Mouse (Mus musculus): ENCODE measurements around the gene Spag7. TPM values are rescaled to one million over a fixed set of nuclear protein-coding genes. Genes with fewer than 3 reads are reported as not detected.

Spag7 gene
- polyA plus RNA-seq, 2 experiments = 27.4 to 42.0 TPM

GRCm38 (mm10) chr11:70688372-70688771 is 19.2 kb upstream of the Spag7 start:
- ATAC-seq (ENCODE audit: insufficient read depth) = no peak
- TF ChIP-seq CTCF (IDR thresholded peaks at IDR 0.05; ENCODE audit: low read depth) (no peak), EP300 (IDR thresholded peaks at IDR 0.05; ENCODE audit: low read depth) (no peak)
- H3K4me2 ChIP-seq (ENCODE audit: low read depth) = peak overlapping the region; percentile 83
- peak overlapping the region; percentile 69 for H3K9ac ChIP-seq (replicated peaks)
- WGBS (ENCODE audit: insufficient replicate concordance) = 42% methylated on average over 8 of the region's 8 CpGs
- no peaks in the 10 kb centered on the region; the same call in 1 of the 2 replicates for H3K27me3 ChIP-seq (ENCODE audit: control insufficient read depth, insufficient read depth, low read length)
- no peak for DNase-seq (ENCODE audit: low read depth in 3 of 3, low spot score in 3 of 3)
- no peaks in the 10 kb centered on the region for H3K9me3 ChIP-seq (ENCODE audit: control insufficient read depth, low read length)
- H3K36me3 ChIP-seq (replicated peaks; ENCODE audit: control insufficient read depth, insufficient read depth, low read depth) = no peaks in the 10 kb centered on the region
- no peak overlapping the region for H3K27ac ChIP-seq
- H3K4me1 ChIP-seq (replicated peaks; ENCODE audit: control insufficient read depth in 2 of 2, insufficient read depth in 2 of 2, low read length in 1 of 2) = peaks cover 0 to 9% of the 10 kb centered on the region in 2 experiments; a peak in 3 of 4 replicates
- H3K4me3 ChIP-seq (ENCODE audit: insufficient read depth in 1 of 2, low read depth in 2 of 2, low read length in 2 of 2) = peak overlapping the region; percentile 75 to 84

DNA sequence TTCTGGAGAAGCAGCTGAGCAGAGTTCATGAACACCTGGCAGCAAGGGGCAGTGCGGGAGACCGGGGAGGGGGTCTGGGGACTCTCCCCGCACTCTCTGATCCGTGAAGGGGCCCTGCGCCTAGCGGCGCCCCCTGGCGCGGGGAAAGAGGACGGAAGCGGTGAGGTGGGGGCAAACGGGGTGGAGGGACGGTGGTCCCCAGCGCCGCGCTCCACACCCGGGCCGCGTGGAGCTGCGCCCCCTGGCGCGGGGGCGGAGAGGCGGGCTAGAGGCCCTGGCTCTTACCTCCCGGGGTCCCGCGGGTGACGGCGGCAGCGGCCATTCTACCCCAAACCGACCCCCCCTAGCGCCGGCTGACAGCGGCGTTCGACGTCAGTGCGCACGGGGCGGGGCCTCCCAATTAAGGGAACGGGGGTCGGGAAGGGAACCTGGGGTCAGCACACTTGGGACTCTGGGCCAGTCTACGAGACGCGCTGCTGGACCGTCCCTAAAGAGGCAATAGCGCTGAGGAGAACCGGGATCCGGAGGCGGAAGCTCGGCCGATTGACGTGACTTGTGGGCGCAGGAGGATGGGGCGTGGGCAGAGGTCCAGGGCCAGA is 18.5 kb upstream of the Spag7 start, which contains the start of gene Camta2:
Gene Camta2, minus strand, starts transcription at position 505 of the 599 bp plus-strand sequence.
- TF ChIP-seq EP300 (IDR thresholded peaks at IDR 0.05; ENCODE audit: low read depth) (no peak), CTCF (IDR thresholded peaks at IDR 0.05; ENCODE audit: low read depth) (peak; percentile 59)
- Histone ChIP-seq H3K4me2 (ENCODE audit: low read depth) (peak within 1 kb of the TSS; percentile 83), H3K4me1 (replicated peaks; ENCODE audit: control insufficient read depth in 2 of 2, insufficient read depth in 2 of 2, low read length in 1 of 2) (peaks cover 0 to 9% of the 10 kb centered on the region in 2 experiments; a peak in 3 of 4 replicates), H3K27ac (no peak within 1 kb of the TSS), H3K9ac (replicated peaks) (peak within 1 kb of the TSS; percentile 69), H3K27me3 (ENCODE audit: control insufficient read depth, insufficient read depth, low read length) (no peaks in the 10 kb centered on the region; the same call in 1 of the 2 replicates), H3K9me3 (ENCODE audit: control insufficient read depth, low read length) (no peaks in the 10 kb centered on the region), H3K36me3 (replicated peaks; ENCODE audit: control insufficient read depth, insufficient read depth, low read depth) (no peaks in the 10 kb centered on the region), H3K4me3 (ENCODE audit: insufficient read depth in 1 of 2, low read depth in 2 of 2, low read length in 2 of 2) (peak within 1 kb of the TSS; percentile 75 to 84)
- WGBS (ENCODE audit: insufficient replicate concordance) = under 1% methylated on average over 48 of the region's 55 CpGs
- DNase-seq (ENCODE audit: low read depth in 3 of 3, low spot score in 3 of 3) (no peak), ATAC-seq (ENCODE audit: insufficient read depth) (peak; percentile 73)

DNA sequence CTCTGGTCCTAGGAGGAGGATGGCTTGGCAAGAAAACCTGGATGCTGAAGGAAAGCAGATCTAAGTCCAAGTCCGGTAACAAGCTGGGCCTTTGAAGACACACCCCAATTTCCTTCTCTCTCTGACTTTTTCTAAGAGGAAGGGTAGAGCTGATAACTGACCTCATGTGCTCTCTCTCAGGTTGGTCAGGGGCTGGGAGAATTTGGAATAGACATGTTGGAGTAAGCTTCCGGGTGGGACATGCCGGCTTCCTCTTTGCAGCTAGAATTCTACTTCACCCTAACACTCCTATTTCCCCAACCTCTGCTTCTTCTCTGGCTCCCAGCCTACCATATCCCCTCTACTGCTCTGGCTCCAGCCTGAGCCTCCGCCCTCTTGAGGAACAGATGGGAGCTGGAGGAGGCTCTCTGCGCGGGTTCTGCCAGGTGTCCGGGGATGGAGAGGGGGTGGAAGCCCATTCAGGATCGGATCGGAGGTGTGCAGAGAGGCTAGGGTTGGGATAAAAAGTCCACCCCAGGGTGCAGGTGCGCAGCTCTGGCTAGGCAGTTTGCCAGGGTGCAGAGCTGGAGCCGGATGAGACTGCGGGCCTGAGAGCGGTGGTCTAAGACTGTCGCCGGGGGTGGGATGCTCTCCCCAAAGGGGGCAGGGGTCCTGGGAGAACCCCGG is 17.8 kb upstream of the Spag7 start:
- Histone ChIP-seq H3K27ac (no peak overlapping the region), H3K36me3 (replicated peaks; ENCODE audit: control insufficient read depth, insufficient read depth, low read depth) (no peaks in the 10 kb centered on the region; the same call in 1 of the 2 replicates), H3K4me3 (ENCODE audit: insufficient read depth in 1 of 2, low read depth in 2 of 2, low read length in 2 of 2) (peak overlapping the region; percentile 75 to 84), H3K4me2 (ENCODE audit: low read depth) (peak overlapping the region; percentile 83), H3K4me1 (replicated peaks; ENCODE audit: control insufficient read depth in 2 of 2, insufficient read depth in 2 of 2, low read length in 1 of 2) (peaks cover 0 to 14% of the 10 kb centered on the region in 2 experiments; a peak in 3 of 4 replicates), H3K9ac (replicated peaks) (peak overlapping the region; percentile 69), H3K9me3 (ENCODE audit: control insufficient read depth, low read length) (no peaks in the 10 kb centered on the region), H3K27me3 (ENCODE audit: control insufficient read depth, insufficient read depth, low read length) (no peaks in the 10 kb centered on the region; the same call in 1 of the 2 replicates)
- WGBS (ENCODE audit: insufficient replicate concordance) = 3% methylated on average over 16 of the region's 16 CpGs
- DNase-seq (ENCODE audit: low read depth in 3 of 3, low spot score in 3 of 3) (no peak), ATAC-seq (ENCODE audit: insufficient read depth) (peak; percentile 20)
- 0 out of 2 replicates have a peak, but pooled peaks have one; percentile 13 for TF ChIP-seq CTCF (IDR thresholded peaks at IDR 0.05; ENCODE audit: low read depth)
- TF ChIP-seq EP300 (IDR thresholded peaks at IDR 0.05; ENCODE audit: low read depth) = no peak

- Histone ChIP-seq H3K36me3 (replicated peaks; ENCODE audit: control insufficient read depth, insufficient read depth, low read depth) (no peaks in the 10 kb centered on the region; the same call in 1 of the 2 replicates), H3K9ac (replicated peaks) (no peak overlapping the region), H3K27ac (no peak overlapping the region), H3K9me3 (ENCODE audit: control insufficient read depth, low read length) (no peaks in the 10 kb centered on the region), H3K27me3 (ENCODE audit: control insufficient read depth, insufficient read depth, low read length) (no peaks in the 10 kb centered on the region), H3K4me3 (ENCODE audit: insufficient read depth in 1 of 2, low read depth in 2 of 2, low read length in 2 of 2) (no peak overlapping the region), H3K4me2 (ENCODE audit: low read depth) (no peak overlapping the region), H3K4me1 (replicated peaks; ENCODE audit: control insufficient read depth in 2 of 2, insufficient read depth in 2 of 2, low read length in 1 of 2) (peaks cover 0 to 23% of the 10 kb centered on the region in 2 experiments; a peak in 3 of 4 replicates)
- TF ChIP-seq EP300 (IDR thresholded peaks at IDR 0.05; ENCODE audit: low read depth) = no peak
- no peak for ATAC-seq (ENCODE audit: insufficient read depth)
- 73% methylated on average over 5 of the region's 5 CpGs for WGBS (ENCODE audit: insufficient replicate concordance)
- no peak for DNase-seq (ENCODE audit: low read depth in 3 of 3, low spot score in 3 of 3)
These were observed 14.4 kb upstream of the Spag7 start for GRCm38 (mm10) chr11:70683640-70684039.

All from liver, embryonic 14.5 days (tissue).